Mouse (Mus musculus): Measurements from ENCODE around the gene Nts. TPM values are rescaled to one million over a fixed set of nuclear protein-coding genes. Genes with fewer than 3 reads are reported as not detected.
"Not testable (repeated sequence)": the region's sequence is repeated elsewhere in the genome, so short reads cannot be mapped to it uniquely, and the experiment has no call there.

Gene Nts
- total RNA-seq (2021): 1 to 10 TPM in 1 of 2 experiments, under 1 TPM in 1; 0.84 to 1.3 TPM

- no peak for DNase-seq (ENCODE audit: low spot score)
- intact Hi-C loops (cut with DNase I): loop anchor here (5.0 kb wide), 1 partner anchor 38 kb away; no protein-coding TSS in a partner anchor
Observed at GRCm38 (mm10) chr10:102490386-102490785, at the start of gene Nts. Gene Nts (minus strand): TSS chr10:102490486.

GRCm38 (mm10) chr10:102527901-102528300 lies 37.6 kb upstream of the Nts start:
- intact Hi-C loops (cut with DNase I): no loop called here

GRCm38 (mm10) chr10:102514159-102514558 lies 23.9 kb upstream of the Nts start:
- intact Hi-C loops (cut with DNase I): loop anchor here (10.0 kb wide), 1 partner anchor 51 kb away; no protein-coding TSS in a partner anchor
- DNase-seq (ENCODE audit: low spot score): no peak

More at GRCm38 (mm10) chr10:102527901-102528300, 37.6 kb upstream of the Nts start:
- no peak for DNase-seq (ENCODE audit: low spot score)

- intact Hi-C loops (cut with DNase I): loop anchor here (10.0 kb wide), 1 partner anchor 53 kb away; no protein-coding TSS in a partner anchor
Observed at GRCm38 (mm10) chr10:102511807-102512461, 21.6 kb upstream of the Nts start, which contains the start of gene Rassf9. Gene Rassf9 (plus strand): TSS chr10:102512222.

GRCm38 (mm10) chr10:102511461-102511806 lies 21.1 kb upstream of the Nts start:
- intact Hi-C loops (cut with DNase I): loop anchor here (10.0 kb wide), 1 partner anchor 53 kb away; no protein-coding TSS in a partner anchor
- no peak for DNase-seq (ENCODE audit: low spot score)

More at GRCm38 (mm10) chr10:102511807-102512461, 21.6 kb upstream of the Nts start, which contains the start of gene Rassf9:
- no peak for DNase-seq (ENCODE audit: low spot score)

- no peak for DNase-seq (ENCODE audit: low spot score)
- intact Hi-C loops (cut with DNase I): no loop called here
Observed at GRCm38 (mm10) chr10:102507386-102507785, 17.1 kb upstream of the Nts start.

- intact Hi-C loops (cut with DNase I): loop anchor here (2.0 kb wide), 1 partner anchor 236 kb away; no protein-coding TSS in a partner anchor
- no peak for DNase-seq (ENCODE audit: low spot score)
Observed at GRCm38 (mm10) chr10:102498754-102499153, 8.5 kb upstream of the Nts start.

- intact Hi-C loops (cut with DNase I): loop anchor here (2.0 to 5.0 kb wide), 2 partner anchors 39 to 331 kb away; no protein-coding TSS in a partner anchor
- no peak for DNase-seq (ENCODE audit: low spot score)
Observed at GRCm38 (mm10) chr10:102491792-102492191, 1.5 kb upstream of the Nts start.

GRCm38 (mm10) chr10:102469412-102469811 lies 20.9 kb downstream of the Nts start:
- intact Hi-C loops (cut with DNase I): no loop called here
- no peak for DNase-seq (ENCODE audit: low spot score)

- no peak for DNase-seq (ENCODE audit: low spot score)
- intact Hi-C loops (cut with DNase I): loop anchor here (5.0 kb wide), 3 partner anchors 41 to 426 kb away; partner anchors contain the start of gene Nts
Observed at GRCm38 (mm10) chr10:102451756-102452155, 38.5 kb downstream of the Nts start.

GRCm38 (mm10) chr10:102449449-102449848 lies 40.8 kb downstream of the Nts start:
- intact Hi-C loops (cut with DNase I): no loop called here
- DNase-seq (ENCODE audit: low spot score): no peak

GRCm38 (mm10) chr10:102444912-102445556 lies 45.3 kb downstream of the Nts start:
- intact Hi-C loops (cut with DNase I): no loop called here
- no peak for DNase-seq (ENCODE audit: low spot score)

GRCm38 (mm10) chr10:102435467-102435866 lies 54.8 kb downstream of the Nts start:
- intact Hi-C loops (cut with DNase I); DNase-seq (ENCODE audit: low spot score): not testable (repeated sequence)

GRCm38 (mm10) chr10:102435048-102435447 lies 55.2 kb downstream of the Nts start:
- DNase-seq (ENCODE audit: low spot score); intact Hi-C loops (cut with DNase I): not testable (repeated sequence)

Other genes with a start within 250 kb of the Nts start
- gene Rassf9, start 21.7 kb upstream of the Nts start, total RNA-seq (2021): 10 to 100 TPM; 16.2 to 17.0 TPM